Mouse (Mus musculus): ENCODE results near the gene Ptpro. TPM values are rescaled to one million over a fixed set of nuclear protein-coding genes. Genes with fewer than 3 reads are reported as not detected.
"Not testable (repeated sequence)": the region's sequence is repeated elsewhere in the genome, so short reads cannot be mapped to it uniquely, and the experiment has no call there.

Ptpro gene
- total RNA-seq, 4 experiments from 2014 or later, result 27.9 to 32.3 (median 30.0) TPM

GRCm38 (mm10) chr6:137443089-137443488 is 191.0 kb downstream of the Ptpro start:
- no peak for DNase-seq (ENCODE audit: low spot score in 2 of 2)

- DNase-seq (ENCODE audit: low spot score in 2 of 2), result not testable (repeated sequence)
Measured at GRCm38 (mm10) chr6:137446116-137446515, 194.0 kb downstream of the Ptpro start.

GRCm38 (mm10) chr6:137455537-137456041 is 203.5 kb downstream of the Ptpro start:
- DNase-seq (ENCODE audit: low spot score in 2 of 2), result peak; percentile 13 to 38

- DNase-seq (ENCODE audit: low spot score in 2 of 2), result no peak
Measured at GRCm38 (mm10) chr6:137456064-137456463, 203.9 kb downstream of the Ptpro start.

GRCm38 (mm10) chr6:137457210-137457609 is 205.1 kb downstream of the Ptpro start:
- DNase-seq (ENCODE audit: low spot score in 2 of 2), result no peak

- DNase-seq (ENCODE audit: low spot score in 2 of 2), result no peak
Measured at GRCm38 (mm10) chr6:137458136-137458535, 206.0 kb downstream of the Ptpro start.

- no peak for DNase-seq (ENCODE audit: low spot score in 2 of 2)
Measured at GRCm38 (mm10) chr6:137463771-137464170, 211.7 kb downstream of the Ptpro start.

- DNase-seq (ENCODE audit: low spot score in 2 of 2), result peak in 1 of 2 experiments; percentile 12
Measured at GRCm38 (mm10) chr6:137465253-137465652, 213.1 kb downstream of the Ptpro start.

GRCm38 (mm10) chr6:137466256-137466655 is 214.1 kb downstream of the Ptpro start:
- DNase-seq (ENCODE audit: low spot score in 2 of 2), result no peak

GRCm38 (mm10) chr6:137467696-137468095 is 215.6 kb downstream of the Ptpro start:
- no peak for DNase-seq (ENCODE audit: low spot score in 2 of 2)

GRCm38 (mm10) chr6:137469541-137469940 is 217.4 kb downstream of the Ptpro start:
- no peak for DNase-seq (ENCODE audit: low spot score in 2 of 2)

- DNase-seq (ENCODE audit: low spot score in 2 of 2), result peak; percentile 74 to 84
Measured at GRCm38 (mm10) chr6:137470901-137471598, 218.9 kb downstream of the Ptpro start.

GRCm38 (mm10) chr6:137472129-137472528 is 220.0 kb downstream of the Ptpro start:
- no peak for DNase-seq (ENCODE audit: low spot score in 2 of 2)

- DNase-seq (ENCODE audit: low spot score in 2 of 2), result no peak
Measured at GRCm38 (mm10) chr6:137473433-137473832, 221.3 kb downstream of the Ptpro start.

- DNase-seq (ENCODE audit: low spot score in 2 of 2), result not testable (repeated sequence)
Measured at GRCm38 (mm10) chr6:137475695-137476094, 223.6 kb downstream of the Ptpro start.

- DNase-seq (ENCODE audit: low spot score in 2 of 2), result no peak
Measured at GRCm38 (mm10) chr6:137482891-137483290, 230.8 kb downstream of the Ptpro start.

- no peak for DNase-seq (ENCODE audit: low spot score in 2 of 2)
Measured at GRCm38 (mm10) chr6:137487443-137487842, 235.3 kb downstream of the Ptpro start.

- no peak for DNase-seq (ENCODE audit: low spot score in 2 of 2)
Measured at GRCm38 (mm10) chr6:137490115-137490514, 238.0 kb downstream of the Ptpro start.

GRCm38 (mm10) chr6:137491659-137492058 is 239.5 kb downstream of the Ptpro start:
- DNase-seq (ENCODE audit: low spot score in 2 of 2), result no peak

- DNase-seq (ENCODE audit: low spot score in 2 of 2), result no peak
Measured at GRCm38 (mm10) chr6:137492582-137492981, 240.5 kb downstream of the Ptpro start.

GRCm38 (mm10) chr6:137493211-137494135 is 241.4 kb downstream of the Ptpro start:
- DNase-seq (ENCODE audit: low spot score in 2 of 2), result no peak

- DNase-seq (ENCODE audit: low spot score in 2 of 2), result no peak
Measured at GRCm38 (mm10) chr6:137494136-137494475, 242.0 kb downstream of the Ptpro start.

Measured in layer of hippocampus, adult 8-10 months (tissue).